Mouse (Mus musculus): Measurements from ENCODE around the gene Hipk4.
A peak's percentile ranks its signal among the peaks of the same experiment; 100 is the strongest.
"Not testable (repeated sequence)": the region's sequence is repeated elsewhere in the genome, so short reads cannot be mapped to it uniquely, and the experiment has no call there.

The Hipk4 gene

GRCm38 (mm10) chr7:27494659-27495367, 28.3 kb upstream of the Hipk4 start:
- DNase-seq, result not testable (repeated sequence)

DNA sequence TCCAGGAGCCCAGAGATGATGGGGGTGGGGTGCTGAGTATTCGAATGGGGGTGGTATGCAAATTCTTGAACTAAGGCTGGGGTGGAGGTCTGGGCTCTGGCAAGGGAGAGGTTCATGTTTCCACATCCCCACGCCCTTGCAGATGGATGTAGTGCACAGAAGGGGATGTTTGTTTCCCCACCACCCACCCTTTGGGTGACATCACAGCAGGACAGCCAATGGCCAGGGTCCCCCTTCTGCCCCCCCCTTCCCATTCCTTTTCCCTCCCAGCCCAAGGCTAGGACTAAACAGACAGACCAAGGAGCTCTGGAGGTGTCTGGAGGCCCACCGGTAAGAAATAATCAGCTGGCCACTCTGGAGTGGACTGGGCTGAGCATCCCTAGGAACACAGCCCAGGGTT, 24.0 kb upstream of the Hipk4 start, which contains the start of gene Prx:
Prx (plus strand) TSS at position 289 of the 400 bp plus-strand sequence.
- peak; percentile 30 for DNase-seq

DNA sequence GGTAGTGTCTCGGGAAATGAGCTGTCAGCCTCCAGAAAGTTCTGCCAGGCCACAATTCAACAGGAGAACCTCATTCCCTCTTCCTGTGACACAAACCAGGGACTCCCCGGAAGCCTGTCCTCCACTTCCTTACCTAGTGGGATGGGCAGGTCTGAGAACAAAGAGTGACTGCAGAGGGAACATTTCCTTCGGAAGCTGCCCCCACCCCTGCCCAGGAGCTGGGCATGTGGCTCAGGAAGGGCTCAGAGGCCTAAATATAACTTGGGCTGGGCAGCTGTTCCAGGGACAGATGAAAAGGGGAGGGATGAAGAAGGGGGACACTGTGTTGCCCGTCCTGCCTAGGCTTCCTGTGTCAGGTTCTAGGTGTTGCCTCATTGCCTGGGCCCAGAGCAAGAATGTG, 21.4 kb upstream of the Hipk4 start:
- peak; percentile 52 for DNase-seq

DNA sequence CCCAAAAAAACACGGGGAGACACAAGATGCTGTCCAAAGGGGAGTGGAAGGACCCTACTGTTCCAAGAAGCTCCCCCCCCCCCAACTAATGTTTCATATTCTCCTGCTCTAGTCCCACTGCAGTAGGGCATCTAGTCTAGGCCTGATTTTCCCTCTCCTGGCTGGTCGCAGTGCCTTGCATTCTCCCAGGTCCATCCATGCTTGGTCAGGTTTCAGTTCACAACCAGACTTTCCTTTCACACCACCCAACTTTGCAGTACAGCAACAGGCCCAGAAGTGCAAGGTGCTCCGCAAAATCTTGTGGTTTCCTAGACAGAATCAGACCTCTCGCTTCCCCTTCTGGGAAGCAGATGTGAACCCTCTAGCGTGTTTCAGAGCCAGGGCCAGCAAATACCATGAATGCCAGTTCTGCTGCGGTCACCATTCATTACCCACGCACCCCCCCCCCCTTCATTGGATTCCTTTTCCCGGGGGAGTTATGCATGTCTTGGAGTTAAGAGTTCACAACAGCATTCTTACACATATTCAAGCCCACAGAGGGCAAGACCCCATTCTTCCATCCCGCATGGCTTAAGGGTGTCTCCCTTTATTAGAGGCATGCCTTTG, 16.2 kb upstream of the Hipk4 start:
- peak; percentile 46 for DNase-seq

DNA sequence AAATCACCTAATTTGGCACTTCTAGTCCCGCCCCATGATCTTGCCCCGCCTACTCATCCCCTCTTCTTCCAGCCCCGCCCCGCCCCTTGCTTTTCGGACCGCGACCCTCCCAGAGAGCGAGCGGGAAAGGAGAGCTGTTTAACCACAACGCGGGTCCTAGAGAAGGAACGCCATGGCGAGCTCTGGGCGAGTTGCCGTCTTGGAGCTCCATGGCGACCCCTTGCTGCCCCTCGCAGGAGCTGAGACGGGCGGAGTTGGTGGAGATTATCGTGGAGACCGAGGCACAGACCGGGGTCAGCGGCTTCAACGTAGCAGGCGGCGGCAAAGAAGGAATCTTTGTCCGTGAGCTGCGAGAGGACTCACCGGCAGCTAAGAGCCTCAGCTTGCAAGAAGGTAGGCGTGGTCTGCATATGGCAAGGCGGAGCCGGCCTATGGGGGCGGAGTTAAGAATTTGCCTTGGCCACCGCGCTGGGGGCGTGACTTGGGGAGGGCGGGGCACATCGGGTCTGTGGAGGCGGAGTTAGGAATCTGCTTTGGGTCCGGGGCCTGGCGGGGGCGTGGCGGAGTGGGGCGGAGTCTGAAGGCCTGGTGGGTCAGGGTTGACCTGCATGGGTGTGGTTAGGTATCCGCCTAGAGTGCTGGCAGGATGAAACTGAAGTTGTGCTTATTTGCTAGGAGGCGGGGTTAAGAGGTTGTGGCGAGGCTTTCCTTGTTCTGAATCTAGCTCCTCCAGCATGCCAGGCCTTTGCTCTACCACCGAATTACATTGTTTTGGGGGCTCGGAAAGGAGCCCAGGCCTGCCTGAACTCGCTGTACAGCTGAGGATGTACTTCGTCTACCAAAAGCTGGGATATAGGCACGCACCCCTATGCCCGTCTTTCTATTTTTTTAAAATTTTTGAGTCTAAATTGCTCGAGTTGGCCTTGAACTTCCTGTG, 15.1 kb upstream of the Hipk4 start:
- DNase-seq, result peak; percentile 99

DNA sequence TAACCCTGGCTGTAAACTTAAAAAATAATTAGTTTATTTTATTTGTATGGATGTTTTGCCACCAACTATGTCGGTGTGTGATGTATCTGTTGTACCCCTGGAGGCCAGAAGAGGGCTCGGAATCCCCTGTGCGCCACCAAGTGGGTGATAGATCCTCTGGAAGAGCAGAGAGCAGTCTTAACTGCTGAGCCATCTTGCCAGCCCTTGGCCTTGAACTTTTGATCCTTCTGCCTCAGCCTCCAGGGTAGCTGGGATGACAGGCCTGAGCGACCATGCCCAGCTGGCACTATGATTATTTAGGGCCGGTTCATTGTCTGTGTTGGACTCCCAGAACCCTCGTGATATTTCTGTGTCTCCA, 14.4 kb upstream of the Hipk4 start:
- peak; percentile 82 for DNase-seq

GRCm38 (mm10) chr7:27510809-27511208, 12.3 kb upstream of the Hipk4 start:
- DNase-seq, result no peak

DNA sequence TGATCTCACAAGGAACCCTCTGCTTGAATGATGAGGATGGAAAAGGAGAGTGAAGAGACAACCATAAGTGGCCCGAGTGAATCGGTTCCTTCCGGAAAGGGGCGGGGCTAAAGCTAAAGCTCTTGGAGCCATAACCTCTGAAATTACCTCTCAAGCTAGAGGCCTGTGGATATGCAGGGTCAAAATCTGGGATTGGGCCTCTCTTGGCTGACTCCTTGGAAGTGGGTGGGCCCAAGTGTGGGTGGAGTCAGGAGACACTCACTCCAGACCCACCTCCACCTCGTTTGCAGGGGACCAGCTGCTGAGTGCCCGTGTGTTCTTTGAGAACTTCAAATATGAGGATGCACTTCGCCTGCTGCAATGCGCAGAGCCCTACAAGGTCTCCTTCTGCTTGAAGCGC, 8.1 kb upstream of the Hipk4 start:
- DNase-seq, result no peak

GRCm38 (mm10) chr7:27518314-27518713, 4.8 kb upstream of the Hipk4 start:
- no peak for DNase-seq

- DNase-seq, result no peak
Measured at GRCm38 (mm10) chr7:27520104-27520503, 3.0 kb upstream of the Hipk4 start.

DNA sequence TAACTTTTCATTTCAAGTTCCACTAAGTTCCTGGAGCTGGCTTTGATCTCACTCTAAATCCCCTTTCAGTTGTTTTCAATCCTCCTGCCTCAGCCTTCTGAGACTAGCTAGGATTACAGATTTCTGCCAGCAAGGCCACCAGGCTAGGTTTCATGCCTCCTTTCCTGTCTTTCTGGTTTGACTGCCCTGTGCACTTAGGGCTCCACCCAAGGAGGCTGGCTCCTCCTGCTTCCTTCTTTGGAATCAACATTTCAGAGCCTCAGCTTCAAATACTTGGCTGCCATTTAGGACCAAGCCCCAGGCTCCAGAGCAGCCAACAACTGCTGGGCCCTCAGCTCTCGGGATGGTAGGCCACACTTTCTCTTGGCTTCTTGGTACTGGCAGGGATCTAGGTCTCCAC, 2.5 kb upstream of the Hipk4 start:
- DNase-seq, result no peak

DNA sequence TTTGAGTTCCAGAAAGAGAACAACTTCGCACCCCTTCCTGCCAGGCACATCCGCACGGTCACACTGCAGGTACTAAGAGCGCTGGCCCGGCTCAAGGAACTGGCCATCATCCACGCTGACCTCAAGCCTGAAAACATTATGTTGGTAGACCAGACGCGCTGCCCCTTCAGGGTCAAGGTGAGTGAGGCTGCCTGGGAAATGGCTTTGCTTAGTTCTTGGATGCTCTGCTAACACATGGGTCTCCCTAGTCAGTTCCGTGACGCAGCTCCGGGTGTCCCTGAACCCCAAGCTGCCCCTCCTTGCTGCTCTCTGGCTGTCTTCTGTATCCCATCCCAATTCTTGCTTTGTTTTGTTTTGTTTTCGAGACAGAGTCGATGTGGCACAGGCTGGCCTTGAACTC, 738 bp downstream of the Hipk4 start:
- DNase-seq, result no peak

DNA sequence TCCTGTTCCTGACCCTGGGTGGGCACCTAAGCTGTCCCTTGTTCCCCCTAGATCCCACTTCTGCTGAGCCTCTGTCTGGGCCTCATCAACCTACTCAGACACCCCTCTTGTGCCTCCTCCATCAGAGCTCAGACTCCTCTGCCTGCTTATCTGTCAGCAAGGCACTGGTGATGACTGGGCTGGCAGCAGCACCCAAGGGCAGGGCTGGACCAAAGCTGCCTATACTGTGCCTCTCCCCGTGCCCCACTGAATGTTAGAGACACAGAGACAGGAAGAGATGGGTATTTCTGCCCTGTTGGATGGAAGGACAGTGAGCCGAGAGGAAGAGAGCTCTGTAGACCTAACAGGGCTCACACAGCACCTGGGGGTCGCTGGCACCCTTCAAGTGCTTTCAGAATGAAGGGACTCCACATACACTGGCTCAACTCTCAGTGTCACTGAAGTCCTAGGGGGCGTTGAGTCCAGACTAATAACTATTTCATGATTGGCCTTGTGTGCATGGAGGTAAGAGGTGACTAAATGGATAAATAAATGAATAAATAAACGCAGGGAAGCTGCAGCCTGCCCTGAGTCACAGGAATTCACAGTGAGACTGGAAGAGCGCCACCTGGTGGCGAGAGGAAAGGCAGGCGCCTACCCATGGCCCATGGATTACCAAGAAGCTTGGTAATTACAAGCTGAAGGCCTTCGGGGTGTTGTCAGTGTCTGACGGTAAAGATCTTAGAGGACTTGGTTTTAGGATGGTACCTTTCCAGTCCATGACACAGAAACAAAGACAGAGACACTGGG, 3.2 kb downstream of the Hipk4 start:
- DNase-seq, result peak; percentile 87

GRCm38 (mm10) chr7:27529070-27529469, 6.0 kb downstream of the Hipk4 start:
- DNase-seq, result no peak

- DNase-seq, result no peak
Measured at GRCm38 (mm10) chr7:27530937-27531336, 7.9 kb downstream of the Hipk4 start.

DNA sequence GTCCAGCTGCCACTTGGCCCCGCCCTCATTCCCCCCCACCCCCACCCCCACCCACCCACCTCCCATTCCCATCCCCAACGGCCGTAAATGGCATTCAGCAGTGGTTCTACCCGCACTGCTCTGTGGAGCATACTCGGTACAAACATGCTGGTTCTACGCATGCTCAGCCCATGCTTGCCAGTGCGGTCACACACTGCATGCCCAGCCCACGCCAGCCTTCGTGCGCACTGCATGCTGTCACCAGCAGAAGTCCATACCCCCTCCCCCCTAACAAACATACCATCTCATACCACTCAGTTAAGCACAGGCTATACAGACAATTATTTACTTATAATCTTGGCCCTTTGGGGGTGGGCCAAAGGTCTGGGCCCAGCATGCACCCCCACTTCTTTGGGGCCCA, 8.6 kb downstream of the Hipk4 start:
- no peak for DNase-seq

DNA sequence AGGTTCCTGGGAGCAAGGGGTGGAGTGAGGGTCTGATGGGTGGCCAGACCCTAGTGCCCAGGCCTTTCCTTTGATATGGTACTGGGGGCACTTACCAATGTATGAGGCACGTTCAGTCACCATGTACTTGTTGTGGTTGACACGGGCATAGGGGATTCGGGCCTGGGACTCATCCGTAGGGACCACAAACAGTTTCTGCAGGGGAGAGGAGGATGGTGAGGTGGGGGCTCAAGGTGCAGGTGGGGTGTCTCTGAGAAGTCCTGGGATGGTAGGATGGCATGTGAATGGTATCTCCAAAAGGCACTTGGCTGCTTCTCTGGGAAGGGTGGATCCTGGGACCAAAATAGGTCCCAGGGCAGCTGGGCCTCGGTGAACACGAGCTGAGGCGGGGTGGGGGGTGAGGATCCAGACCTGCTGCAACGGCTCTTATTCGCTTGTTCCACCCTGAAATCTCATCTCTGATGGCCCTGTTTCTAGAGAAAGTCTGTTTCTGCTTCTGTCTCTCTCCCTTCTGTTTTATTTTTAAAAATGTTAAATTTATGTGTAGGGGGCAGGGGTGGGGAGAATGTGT, 9.5 kb downstream of the Hipk4 start:
- no peak for DNase-seq

DNA sequence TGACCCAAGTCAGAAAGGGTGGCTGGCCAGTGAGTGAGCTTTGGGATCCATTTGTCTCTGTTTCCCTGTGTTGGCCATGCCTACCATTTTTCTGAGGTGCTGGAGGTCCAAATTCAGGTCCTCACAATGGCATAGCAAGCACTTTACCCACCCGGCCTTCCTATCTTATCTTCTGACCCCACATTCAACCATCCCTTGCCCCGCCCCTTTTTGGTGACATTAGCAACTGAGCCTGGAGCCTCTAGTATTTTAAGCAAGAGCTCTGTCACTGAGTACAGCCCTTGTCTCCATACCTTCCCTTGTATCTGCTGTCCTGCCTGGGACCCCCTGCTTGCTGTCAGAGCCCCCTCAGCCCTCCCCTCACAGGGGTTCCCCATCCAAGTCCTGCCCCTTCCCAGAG, 12.3 kb downstream of the Hipk4 start:
- no peak for DNase-seq

DNA sequence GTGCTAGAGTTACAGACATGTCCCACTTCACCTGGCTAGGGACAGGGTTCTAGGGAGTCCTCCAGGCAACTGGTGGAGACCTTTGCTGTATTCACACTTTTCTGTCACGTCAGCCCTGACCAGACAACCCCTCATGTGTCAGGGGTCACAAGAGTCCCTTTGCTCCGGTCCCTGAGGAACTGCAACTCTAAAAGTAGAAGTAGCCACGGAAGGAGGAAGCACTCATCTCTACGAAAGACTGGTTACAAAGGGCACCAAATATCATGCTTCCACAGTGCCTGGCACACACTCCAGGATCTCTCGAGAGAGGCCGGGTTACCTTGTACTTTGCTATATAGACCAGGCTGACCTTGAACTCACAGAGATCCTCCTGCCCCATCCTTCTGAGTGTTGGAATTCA, 13.6 kb downstream of the Hipk4 start:
- no peak for DNase-seq

- no peak for DNase-seq
Measured at GRCm38 (mm10) chr7:27537998-27538397, 14.9 kb downstream of the Hipk4 start.

DNA sequence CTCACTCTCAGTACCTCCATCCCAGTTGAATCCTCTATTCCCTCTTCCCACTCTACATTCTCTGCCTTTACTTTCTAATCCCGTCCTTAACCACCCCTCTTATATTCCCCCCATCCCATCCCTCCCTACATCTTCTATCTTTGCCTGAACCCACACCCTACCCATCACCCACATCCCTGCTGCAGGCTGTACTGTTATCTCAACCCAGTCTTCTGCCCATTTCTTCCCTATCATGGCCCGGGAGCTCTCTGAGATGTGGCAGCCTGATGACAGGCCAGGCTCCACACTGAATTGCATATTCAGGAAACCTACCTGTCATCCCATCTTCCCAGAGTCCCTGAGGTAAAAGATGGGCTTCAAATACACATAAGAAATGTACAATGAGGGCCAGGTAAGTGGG, 15.7 kb downstream of the Hipk4 start:
- DNase-seq, result no peak

- no peak for DNase-seq
Measured at GRCm38 (mm10) chr7:27540521-27540920, 17.5 kb downstream of the Hipk4 start.

GRCm38 (mm10) chr7:27540935-27541334, 17.9 kb downstream of the Hipk4 start:
- no peak for DNase-seq
